Mouse (Mus musculus) lung, adult 2 months (tissue): ENCODE measurements around the gene Akap5.

Source experiments
- CTCF ChIP-seq: fragments of 200-500 bp; IDR thresholded peaks from 2 replicates; pipeline ENCODE4 v1.5.1; 2011; ENCODE audit warnings: mild to moderate bottlenecking, low read length, control low read depth; ENCODE audit not compliant: insufficient read depth
- POLR2A ChIP-seq: fragments of 200-500 bp; IDR thresholded peaks from 2 replicates; pipeline ENCODE4 v1.6.1; 2011; ENCODE audit warnings: low read depth, mild to moderate bottlenecking, control low read depth, low read length, borderline replicate concordance; ENCODE audit errors: extremely low read depth

DNA sequence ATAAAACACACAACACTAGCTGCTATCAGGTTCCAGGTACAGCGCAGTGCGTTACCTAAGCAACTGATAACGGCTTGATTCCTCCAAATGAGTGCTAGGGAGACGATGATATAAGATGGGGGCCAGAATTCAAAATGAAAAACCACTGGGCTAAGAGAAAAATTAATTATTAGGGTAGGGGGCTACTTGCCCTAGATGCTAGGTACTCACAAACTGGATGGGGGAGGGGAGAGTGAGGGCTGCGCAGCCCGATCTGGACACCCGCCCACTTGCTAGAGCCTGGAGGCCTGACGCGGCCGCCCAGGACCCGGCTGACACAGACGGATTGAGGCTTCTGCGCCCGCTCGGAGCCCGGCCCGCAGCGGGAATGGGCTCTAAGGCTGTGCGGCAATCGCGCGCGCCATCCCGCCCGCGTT, 44.1 kb downstream of the Akap5 start:
- no peak for TF ChIP-seq CTCF
- TF ChIP-seq POLR2A = no peak
